Mouse (Mus musculus) lung, adult 18-20 months (tissue): ENCODE measurements around the gene Cenpb.
A peak's percentile ranks its signal among the peaks of the same experiment; 100 is the strongest.

Experiments
- DNase-seq, 2 experiments: peaks; one replicate each; pipeline ENCODE4 v3.0.0; 2022; ENCODE audit warnings: mixed read lengths in 2 of 2

Gene Cenpb

GRCm38 (mm10) chr2:131196606-131197316, 16.9 kb upstream of the Cenpb start:
- peak; percentile 85 to 90 for DNase-seq

- DNase-seq: no peak
Measured at GRCm38 (mm10) chr2:131191005-131191390, 11.1 kb upstream of the Cenpb start.

- DNase-seq: peak in 1 of 2 experiments; percentile 38
Measured at GRCm38 (mm10) chr2:131190344-131191004, 10.6 kb upstream of the Cenpb start.

- DNase-seq: peak; percentile 45 to 72
Measured at GRCm38 (mm10) chr2:131189521-131190309, 9.8 kb upstream of the Cenpb start.

- no peak for DNase-seq
Measured at GRCm38 (mm10) chr2:131188311-131188710, 8.4 kb upstream of the Cenpb start.

- no peak for DNase-seq
Measured at GRCm38 (mm10) chr2:131187602-131187922, 7.7 kb upstream of the Cenpb start.

- peak; percentile 88 to 92 for DNase-seq
Measured at GRCm38 (mm10) chr2:131186771-131187601, 7.1 kb upstream of the Cenpb start, which contains the start of the genes Cdc25b and Spef1. Gene Cdc25b, plus strand, starts transcription at chr2:131186949. Gene Spef1, minus strand, starts transcription at chr2:131187282.

- no peak for DNase-seq
Measured at GRCm38 (mm10) chr2:131186343-131186742, 6.5 kb upstream of the Cenpb start.

- peak; percentile 60 to 71 for DNase-seq
Measured at GRCm38 (mm10) chr2:131179246-131179886, 501 bp downstream of the Cenpb start.

- DNase-seq: peak in 1 of 2 experiments; percentile 36
Measured at GRCm38 (mm10) chr2:131178828-131179245, 1.0 kb downstream of the Cenpb start.

- DNase-seq: no peak
Measured at GRCm38 (mm10) chr2:131177932-131178331, 1.9 kb downstream of the Cenpb start.

- peak; percentile 77 to 84 for DNase-seq
Measured at GRCm38 (mm10) chr2:131176491-131176890, 3.4 kb downstream of the Cenpb start.

GRCm38 (mm10) chr2:131175945-131176309, 3.9 kb downstream of the Cenpb start:
- no peak for DNase-seq

GRCm38 (mm10) chr2:131175286-131175944, 4.5 kb downstream of the Cenpb start:
- DNase-seq: no peak

- DNase-seq: peak; percentile 61 to 71
Measured at GRCm38 (mm10) chr2:131174700-131175099, 5.2 kb downstream of the Cenpb start.

- no peak for DNase-seq
Measured at GRCm38 (mm10) chr2:131172322-131172721, 7.5 kb downstream of the Cenpb start.

- DNase-seq: peak; percentile 81 to 85
Measured at GRCm38 (mm10) chr2:131171401-131172104, 8.3 kb downstream of the Cenpb start.

GRCm38 (mm10) chr2:131170936-131171335, 8.9 kb downstream of the Cenpb start:
- no peak for DNase-seq

- DNase-seq: no peak
Measured at GRCm38 (mm10) chr2:131168914-131169313, 11.0 kb downstream of the Cenpb start.

GRCm38 (mm10) chr2:131167984-131168383, 11.9 kb downstream of the Cenpb start:
- DNase-seq: no peak

GRCm38 (mm10) chr2:131166172-131166571, 13.7 kb downstream of the Cenpb start:
- DNase-seq: no peak
